Mouse (Mus musculus): Measurements from ENCODE around the gene Tcerg1l. TPM values are rescaled to one million over a fixed set of nuclear protein-coding genes. Genes with fewer than 3 reads are reported as not detected.

Tcerg1l gene
- polyA plus RNA-seq, 1 experiment from 2014 or later, result 0.44 TPM

- no peaks in the 10 kb centered on the region for H3K36me3 ChIP-seq (ENCODE audit: control insufficient read depth, insufficient read depth, low read length)
- WGBS (ENCODE audit: insufficient replicate concordance), result 85% methylated on average over 7 of the region's 7 CpGs
- H3K4me2 ChIP-seq, result no peak overlapping the region
- no peak overlapping the region for H3K27ac ChIP-seq (ENCODE audit: low read depth, low read length)
- H3K9me3 ChIP-seq (replicated peaks; ENCODE audit: control insufficient read depth, low read length), result no peaks in the 10 kb centered on the region
- H3K27me3 ChIP-seq (ENCODE audit: control insufficient read depth, insufficient read depth, low read length), result no peaks in the 10 kb centered on the region
- no peaks in the 10 kb centered on the region for H3K4me1 ChIP-seq (ENCODE audit: control insufficient read depth, insufficient read depth, low read length)
- no peak overlapping the region for H3K9ac ChIP-seq (ENCODE audit: low read depth, low read length)
- H3K4me3 ChIP-seq (ENCODE audit: low read depth, low read length), result no peak overlapping the region
- no peak for ATAC-seq (replicated peaks; ENCODE audit: insufficient number of reproducible peaks, low FRiP score, low TSS enrichment)
Observed at GRCm38 (mm10) chr7:138271328-138271727, 126.2 kb downstream of the Tcerg1l start.

GRCm38 (mm10) chr7:138269386-138269785 is 128.1 kb downstream of the Tcerg1l start:
- Histone ChIP-seq H3K4me1 (ENCODE audit: control insufficient read depth, insufficient read depth, low read length) (no peaks in the 10 kb centered on the region), H3K36me3 (ENCODE audit: control insufficient read depth, insufficient read depth, low read length) (no peaks in the 10 kb centered on the region), H3K9ac (ENCODE audit: low read depth, low read length) (no peak overlapping the region), H3K4me3 (ENCODE audit: low read depth, low read length) (no peak overlapping the region), H3K9me3 (replicated peaks; ENCODE audit: control insufficient read depth, low read length) (no peaks in the 10 kb centered on the region), H3K27ac (ENCODE audit: low read depth, low read length) (no peak overlapping the region), H3K4me2 (no peak overlapping the region), H3K27me3 (ENCODE audit: control insufficient read depth, insufficient read depth, low read length) (no peaks in the 10 kb centered on the region)
- 78% methylated on average over 8 of the region's 8 CpGs for WGBS (ENCODE audit: insufficient replicate concordance)
- no peak for ATAC-seq (replicated peaks; ENCODE audit: insufficient number of reproducible peaks, low FRiP score, low TSS enrichment)

- Histone ChIP-seq H3K27ac (ENCODE audit: low read depth, low read length) (no peak overlapping the region), H3K36me3 (ENCODE audit: control insufficient read depth, insufficient read depth, low read length) (no peaks in the 10 kb centered on the region), H3K4me2 (no peak overlapping the region), H3K9me3 (replicated peaks; ENCODE audit: control insufficient read depth, low read length) (no peaks in the 10 kb centered on the region), H3K27me3 (ENCODE audit: control insufficient read depth, insufficient read depth, low read length) (no peaks in the 10 kb centered on the region), H3K4me3 (ENCODE audit: low read depth, low read length) (no peak overlapping the region), H3K4me1 (ENCODE audit: control insufficient read depth, insufficient read depth, low read length) (no peaks in the 10 kb centered on the region), H3K9ac (ENCODE audit: low read depth, low read length) (no peak overlapping the region)
- WGBS (ENCODE audit: insufficient replicate concordance), result 76% methylated on average over 5 of the region's 5 CpGs
- no peak for ATAC-seq (replicated peaks; ENCODE audit: insufficient number of reproducible peaks, low FRiP score, low TSS enrichment)
Observed at GRCm38 (mm10) chr7:138267976-138268646, 129.4 kb downstream of the Tcerg1l start.

- Histone ChIP-seq H3K9me3 (replicated peaks; ENCODE audit: control insufficient read depth, low read length) (no peaks in the 10 kb centered on the region), H3K9ac (ENCODE audit: low read depth, low read length) (no peak overlapping the region), H3K27ac (ENCODE audit: low read depth, low read length) (no peak overlapping the region), H3K27me3 (ENCODE audit: control insufficient read depth, insufficient read depth, low read length) (no peaks in the 10 kb centered on the region), H3K4me2 (no peak overlapping the region), H3K4me3 (ENCODE audit: low read depth, low read length) (no peak overlapping the region), H3K4me1 (ENCODE audit: control insufficient read depth, insufficient read depth, low read length) (no peaks in the 10 kb centered on the region), H3K36me3 (ENCODE audit: control insufficient read depth, insufficient read depth, low read length) (no peaks in the 10 kb centered on the region)
- 85% methylated on average over 5 of the region's 5 CpGs for WGBS (ENCODE audit: insufficient replicate concordance)
- ATAC-seq (replicated peaks; ENCODE audit: insufficient number of reproducible peaks, low FRiP score, low TSS enrichment), result no peak
Observed at GRCm38 (mm10) chr7:138248612-138249011, 148.9 kb downstream of the Tcerg1l start.

GRCm38 (mm10) chr7:138248176-138248575 is 149.4 kb downstream of the Tcerg1l start:
- Histone ChIP-seq H3K4me3 (ENCODE audit: low read depth, low read length) (no peak overlapping the region), H3K4me2 (no peak overlapping the region), H3K4me1 (ENCODE audit: control insufficient read depth, insufficient read depth, low read length) (no peaks in the 10 kb centered on the region), H3K27ac (ENCODE audit: low read depth, low read length) (no peak overlapping the region), H3K9me3 (replicated peaks; ENCODE audit: control insufficient read depth, low read length) (no peaks in the 10 kb centered on the region), H3K27me3 (ENCODE audit: control insufficient read depth, insufficient read depth, low read length) (no peaks in the 10 kb centered on the region), H3K9ac (ENCODE audit: low read depth, low read length) (no peak overlapping the region), H3K36me3 (ENCODE audit: control insufficient read depth, insufficient read depth, low read length) (no peaks in the 10 kb centered on the region)
- 68% methylated on average over 3 of the region's 3 CpGs for WGBS (ENCODE audit: insufficient replicate concordance)
- no peak for ATAC-seq (replicated peaks; ENCODE audit: insufficient number of reproducible peaks, low FRiP score, low TSS enrichment)

- 36% methylated on average over 2 of the region's 2 CpGs for WGBS (ENCODE audit: insufficient replicate concordance)
- H3K9me3 ChIP-seq (replicated peaks; ENCODE audit: control insufficient read depth, low read length), result no peaks in the 10 kb centered on the region
- ATAC-seq (replicated peaks; ENCODE audit: insufficient number of reproducible peaks, low FRiP score, low TSS enrichment), result no peak
Observed at GRCm38 (mm10) chr7:138246684-138247083, 150.8 kb downstream of the Tcerg1l start.

GRCm38 (mm10) chr7:138242229-138242628 is 155.3 kb downstream of the Tcerg1l start:
- Histone ChIP-seq H3K9ac (ENCODE audit: low read depth, low read length) (no peak overlapping the region), H3K27ac (ENCODE audit: low read depth, low read length) (no peak overlapping the region), H3K27me3 (ENCODE audit: control insufficient read depth, insufficient read depth, low read length) (no peaks in the 10 kb centered on the region), H3K4me3 (ENCODE audit: low read depth, low read length) (no peak overlapping the region), H3K9me3 (replicated peaks; ENCODE audit: control insufficient read depth, low read length) (no peaks in the 10 kb centered on the region), H3K4me2 (no peak overlapping the region), H3K36me3 (ENCODE audit: control insufficient read depth, insufficient read depth, low read length) (no peaks in the 10 kb centered on the region), H3K4me1 (ENCODE audit: control insufficient read depth, insufficient read depth, low read length) (no peaks in the 10 kb centered on the region)
- 74% methylated on average over 5 of the region's 5 CpGs for WGBS (ENCODE audit: insufficient replicate concordance)
- no peak for ATAC-seq (replicated peaks; ENCODE audit: insufficient number of reproducible peaks, low FRiP score, low TSS enrichment)

More at GRCm38 (mm10) chr7:138246684-138247083, 150.8 kb downstream of the Tcerg1l start:
- no peaks in the 10 kb centered on the region for H3K4me1 ChIP-seq (ENCODE audit: control insufficient read depth, insufficient read depth, low read length)
- no peaks in the 10 kb centered on the region for H3K36me3 ChIP-seq (ENCODE audit: control insufficient read depth, insufficient read depth, low read length)
- H3K27ac ChIP-seq (ENCODE audit: low read depth, low read length), result no peak overlapping the region
- no peaks in the 10 kb centered on the region for H3K27me3 ChIP-seq (ENCODE audit: control insufficient read depth, insufficient read depth, low read length)
- H3K9ac ChIP-seq (ENCODE audit: low read depth, low read length), result no peak overlapping the region
- no peak overlapping the region for H3K4me3 ChIP-seq (ENCODE audit: low read depth, low read length)
- H3K4me2 ChIP-seq, result no peak overlapping the region

- 36% methylated on average over 5 of the region's 5 CpGs for WGBS (ENCODE audit: insufficient replicate concordance)
- H3K27ac ChIP-seq (ENCODE audit: low read depth, low read length), result no peak overlapping the region
- H3K4me3 ChIP-seq (ENCODE audit: low read depth, low read length), result no peak overlapping the region
- no peak overlapping the region for H3K9ac ChIP-seq (ENCODE audit: low read depth, low read length)
- no peak overlapping the region for H3K4me2 ChIP-seq
- H3K9me3 ChIP-seq (replicated peaks; ENCODE audit: control insufficient read depth, low read length), result no peaks in the 10 kb centered on the region
- ATAC-seq (replicated peaks; ENCODE audit: insufficient number of reproducible peaks, low FRiP score, low TSS enrichment), result no peak
- no peaks in the 10 kb centered on the region for H3K27me3 ChIP-seq (ENCODE audit: control insufficient read depth, insufficient read depth, low read length)
- H3K4me1 ChIP-seq (ENCODE audit: control insufficient read depth, insufficient read depth, low read length), result no peaks in the 10 kb centered on the region
- H3K36me3 ChIP-seq (ENCODE audit: control insufficient read depth, insufficient read depth, low read length), result no peaks in the 10 kb centered on the region
Observed at GRCm38 (mm10) chr7:138237708-138238225, 159.8 kb downstream of the Tcerg1l start.

GRCm38 (mm10) chr7:138224252-138224651 is 173.3 kb downstream of the Tcerg1l start:
- Histone ChIP-seq H3K36me3 (ENCODE audit: control insufficient read depth, insufficient read depth, low read length) (no peaks in the 10 kb centered on the region), H3K9me3 (replicated peaks; ENCODE audit: control insufficient read depth, low read length) (no peaks in the 10 kb centered on the region), H3K4me2 (no peak overlapping the region), H3K27ac (ENCODE audit: low read depth, low read length) (no peak overlapping the region), H3K9ac (ENCODE audit: low read depth, low read length) (no peak overlapping the region), H3K4me3 (ENCODE audit: low read depth, low read length) (no peak overlapping the region), H3K27me3 (ENCODE audit: control insufficient read depth, insufficient read depth, low read length) (no peaks in the 10 kb centered on the region), H3K4me1 (ENCODE audit: control insufficient read depth, insufficient read depth, low read length) (no peaks in the 10 kb centered on the region)
- WGBS (ENCODE audit: insufficient replicate concordance), result 73% methylated on average over 3 of the region's 3 CpGs
- no peak for ATAC-seq (replicated peaks; ENCODE audit: insufficient number of reproducible peaks, low FRiP score, low TSS enrichment)
